Comparison of ENCODE assay signal across 18 mouse cellular contexts in the genomic region with DNA sequence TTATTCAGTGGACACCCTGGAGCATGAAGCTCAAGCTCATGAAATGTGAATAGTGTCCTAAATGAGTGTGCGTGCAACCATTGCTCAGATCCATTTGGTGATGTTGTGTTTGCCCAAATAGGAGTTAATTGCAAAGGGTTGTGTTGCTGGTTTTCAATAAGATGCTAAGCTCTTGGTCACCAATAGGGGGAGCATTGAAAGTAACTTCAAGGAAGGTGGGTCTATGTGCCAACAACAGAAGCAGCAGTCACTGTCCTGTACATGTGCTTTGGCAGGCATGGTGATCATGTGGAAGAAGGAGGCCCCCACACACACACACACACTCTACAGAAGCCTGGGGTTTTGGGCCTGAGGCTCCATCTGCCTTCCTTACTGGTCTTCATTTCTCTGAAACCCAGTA.
DNase-seq lines count a peak whose midpoint lies in the region; ATAC-seq and TF ChIP-seq lines count a peak whose summit lies in the region.
"Had no signal": no experiment of that assay in that cellular context is flagged by ENCODE, and none has a peak within 500 bp of the region (broad histone marks: within the 10 kb centered on the region; RNA-seq: fewer than 3 reads in every experiment).

No protein-coding gene starts in this region.

- 89% methylated on average over 1 of the region's 1 CpGs for WGBS in intestine, postnatal 0 days
- 87% methylated on average over 1 of the region's 1 CpGs for WGBS in intestine, embryonic 16.5 days
- WGBS in lung, postnatal 0 days: 100% methylated on average over 1 of the region's 1 CpGs

- H3K4me3 ChIP-seq in intestine, postnatal 0 days (ENCODE audit: low read depth, low read length): no peak overlapping the region
- no peak overlapping the region for H3K4me3 ChIP-seq in intestine, embryonic 16.5 days (ENCODE audit: low read length)
- no peak overlapping the region for H3K4me3 ChIP-seq in lung, postnatal 0 days (ENCODE audit: low read depth, low read length)
- H3K4me3 ChIP-seq: forebrain, embryonic 13.5 days; heart, embryonic 15.5 days; hindbrain, embryonic 15.5 days; kidney, embryonic 15.5 days; limb, embryonic 13.5 days; midbrain, embryonic 12.5 days had no signal

- ATAC-seq in intestine, postnatal 0 days: no peak
- no peak for ATAC-seq in intestine, embryonic 16.5 days
- no peak for ATAC-seq in lung, postnatal 0 days
- ATAC-seq: forebrain, embryonic 13.5 days; Patski had no signal

- H3K36me3 ChIP-seq in intestine, postnatal 0 days (ENCODE audit: control insufficient read depth, insufficient read depth): no peaks in the 10 kb centered on the region
- H3K36me3 ChIP-seq in intestine, embryonic 16.5 days (ENCODE audit: control insufficient read depth, insufficient read depth, low read length): no peaks in the 10 kb centered on the region
- H3K36me3 ChIP-seq in lung, postnatal 0 days (ENCODE audit: insufficient read depth, low read length): no peaks in the 10 kb centered on the region
- H3K36me3 ChIP-seq: heart, embryonic 15.5 days; hindbrain, embryonic 15.5 days; kidney, embryonic 15.5 days; limb, embryonic 13.5 days; midbrain, embryonic 12.5 days had no signal

- TF ChIP-seq EP300 in lung, postnatal 0 days (IDR thresholded peaks at IDR 0.05): no peak

- H3K27me3 ChIP-seq in intestine, postnatal 0 days (replicated peaks; ENCODE audit: control insufficient read depth, insufficient read depth, low read length): no peaks in the 10 kb centered on the region
- H3K27me3 ChIP-seq in intestine, embryonic 16.5 days (replicated peaks; ENCODE audit: control insufficient read depth, insufficient read depth, low read length): no peaks in the 10 kb centered on the region
- H3K27me3 ChIP-seq in lung, postnatal 0 days (replicated peaks; ENCODE audit: insufficient read depth, low read length): no peaks in the 10 kb centered on the region
- H3K27me3 ChIP-seq: forebrain, embryonic 13.5 days; heart, embryonic 15.5 days; hindbrain, embryonic 15.5 days; kidney, embryonic 15.5 days; limb, embryonic 13.5 days; midbrain, embryonic 12.5 days; Patski had no signal

- no peak overlapping the region for H3K4me2 ChIP-seq in intestine, postnatal 0 days (replicated peaks; ENCODE audit: low read depth)
- no peak overlapping the region for H3K4me2 ChIP-seq in intestine, embryonic 16.5 days (ENCODE audit: low read depth, low read length)
- no peak overlapping the region for H3K4me2 ChIP-seq in lung, postnatal 0 days (replicated peaks; ENCODE audit: low read depth, low read length)
- H3K4me2 ChIP-seq: forebrain, embryonic 13.5 days; heart, embryonic 15.5 days; hindbrain, embryonic 15.5 days; kidney, embryonic 15.5 days; limb, embryonic 13.5 days; midbrain, embryonic 12.5 days had no signal

- H3K27ac ChIP-seq in intestine, postnatal 0 days (ENCODE audit: low read depth, low read length): no peak overlapping the region
- H3K27ac ChIP-seq in intestine, embryonic 16.5 days (ENCODE audit: low read length): no peak overlapping the region
- H3K27ac ChIP-seq in lung, postnatal 0 days (ENCODE audit: low read length): no peak overlapping the region
- H3K27ac ChIP-seq: forebrain, embryonic 13.5 days; heart, embryonic 15.5 days; hindbrain, embryonic 15.5 days; kidney, embryonic 15.5 days; limb, embryonic 13.5 days; midbrain, embryonic 12.5 days had no signal

- H3K9me3 ChIP-seq in intestine, postnatal 0 days (ENCODE audit: control insufficient read depth): no peaks in the 10 kb centered on the region
- H3K9me3 ChIP-seq in intestine, embryonic 16.5 days (ENCODE audit: control insufficient read depth, low read length): no peaks in the 10 kb centered on the region
- H3K9me3 ChIP-seq in lung, postnatal 0 days (ENCODE audit: low read length): no peaks in the 10 kb centered on the region
- H3K9me3 ChIP-seq: forebrain, embryonic 13.5 days; heart, embryonic 15.5 days; hindbrain, embryonic 15.5 days; kidney, embryonic 15.5 days; limb, embryonic 13.5 days; midbrain, embryonic 12.5 days had no signal

- H3K4me1 ChIP-seq in intestine, postnatal 0 days (replicated peaks; ENCODE audit: control insufficient read depth, insufficient read depth, low read length): no peaks in the 10 kb centered on the region
- no peaks in the 10 kb centered on the region for H3K4me1 ChIP-seq in intestine, embryonic 16.5 days (ENCODE audit: control insufficient read depth, insufficient read depth, low read length)
- no peaks in the 10 kb centered on the region; the same call in 1 of the 2 replicates for H3K4me1 ChIP-seq in lung, postnatal 0 days (ENCODE audit: insufficient read depth, low read depth, low read length)
- H3K4me1 ChIP-seq: forebrain, embryonic 13.5 days; hindbrain, embryonic 15.5 days; kidney, embryonic 15.5 days; limb, embryonic 13.5 days; midbrain, embryonic 12.5 days had no signal

- DNase-seq in lung, postnatal 0 days (ENCODE audit: low spot score): no peak
- no peak for DNase-seq in lung, postnatal 25 days (ENCODE audit: low spot score)
- peak; percentile 10 for DNase-seq in ZHBTc4 (ENCODE audit: low read depth, low spot score)
- DNase-seq in ovary, postnatal 36 days (ENCODE audit: low spot score): no peak
- DNase-seq in heart, adult 11 months: no peak
- DNase-seq: cerebellum, adult 11 months; embryo, embryonic 11 days; lung, postnatal 10 days; right cerebral cortex, postnatal 14 days had no signal

- H3K9ac ChIP-seq in intestine, postnatal 0 days (ENCODE audit: low read depth, low read length): no peak overlapping the region
- no peak overlapping the region for H3K9ac ChIP-seq in intestine, embryonic 16.5 days (ENCODE audit: low read depth, low read length)
- H3K9ac ChIP-seq in lung, postnatal 0 days (replicated peaks; ENCODE audit: low read depth): no peak overlapping the region
- H3K9ac ChIP-seq: forebrain, embryonic 13.5 days; heart, embryonic 15.5 days; hindbrain, embryonic 15.5 days; kidney, embryonic 15.5 days; limb, embryonic 13.5 days; midbrain, embryonic 12.5 days had no signal

- peak; percentile 47 for TF ChIP-seq CTCF in intestine, postnatal 0 days (IDR thresholded peaks at IDR 0.05; ENCODE audit: low read depth)
- peak; percentile 47 for TF ChIP-seq CTCF in lung, postnatal 0 days (IDR thresholded peaks at IDR 0.05)
